Mouse (Mus musculus) kidney, adult 2 months (tissue): ENCODE data around the gene Ano5.

Experiments
- CTCF ChIP-seq: fragments of 200-500 bp; conservative IDR thresholded peaks from 2 replicates; pipeline ENCODE4 v1.5.1; 2011; ENCODE audit warnings: low read depth, mild to moderate bottlenecking, control low read depth, low read length, moderate library complexity, mixed read lengths; ENCODE audit not compliant: insufficient read depth, insufficient read length
- POLR2A ChIP-seq: fragments of 200-500 bp; IDR thresholded peaks from one replicate; pipeline ENCODE4 v1.6.1; 2011; ENCODE audit warnings: low read depth, low read length, control low read depth

DNA sequence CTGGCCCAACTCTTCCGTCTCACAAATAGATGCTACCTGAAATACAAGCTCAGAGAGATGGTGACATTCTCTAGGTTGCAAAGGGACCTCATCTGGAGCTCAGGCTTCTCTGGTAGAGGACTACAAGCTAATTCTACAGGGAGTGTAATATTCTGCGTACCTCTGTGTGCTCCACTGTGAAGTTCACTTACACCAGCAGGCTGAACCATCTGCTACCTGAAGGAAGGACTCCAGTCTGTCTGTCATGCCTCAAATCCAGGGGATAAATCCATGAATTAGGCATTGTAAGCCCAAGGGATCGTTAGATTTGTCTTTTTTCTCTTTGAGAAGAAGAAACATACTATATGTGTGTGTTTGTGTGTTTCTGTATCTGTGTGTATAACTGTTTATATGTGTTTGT lies 120.3 kb downstream of the Ano5 start:
- TF ChIP-seq CTCF (no peak), POLR2A (no peak)
